Mouse (Mus musculus) liver, postnatal 0 days (tissue): ENCODE measurements around the gene Gm37240.

ENCODE experiments used
- CTCF ChIP-seq: sonication (generic); IDR thresholded peaks from 2 replicates; pipeline ENCODE4 v1.5.1; 2016; ENCODE audit warnings: antibody characterized with exemption, low read depth
- EP300 ChIP-seq: IDR thresholded peaks from 2 replicates; pipeline ENCODE4 v1.6.1; 2016; ENCODE audit warnings: antibody characterized with exemption, low read depth, mild to moderate bottlenecking

DNA sequence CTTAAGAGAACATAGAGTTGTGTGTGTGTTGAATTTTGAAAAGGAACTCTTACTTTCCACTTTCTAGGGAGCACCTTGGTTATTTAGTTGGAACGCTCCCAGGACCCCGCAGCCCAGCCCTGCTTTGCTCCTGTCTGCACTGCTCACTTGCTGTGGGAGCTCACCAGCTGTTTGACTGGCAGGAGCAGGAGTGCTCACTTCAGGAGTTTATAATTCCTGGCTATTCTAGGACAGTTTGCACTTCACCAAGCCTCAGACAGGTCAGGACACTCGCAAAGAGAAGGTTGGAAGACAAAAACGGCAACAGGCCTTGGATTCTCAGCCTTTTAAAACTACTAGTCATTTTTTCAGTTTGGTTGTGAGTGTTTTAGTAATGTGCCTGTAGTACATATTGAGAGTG, 962.1 kb downstream of the Gm37240 start:
- no peak for TF ChIP-seq EP300
- no peak for TF ChIP-seq CTCF
